Mouse (Mus musculus): Measurements from ENCODE around the gene Fxn. TPM values are rescaled to one million over a fixed set of nuclear protein-coding genes. Genes with fewer than 3 reads are reported as not detected.
"Not testable (repeated sequence)": the region's sequence is repeated elsewhere in the genome, so short reads cannot be mapped to it uniquely, and the experiment has no call there.

Fxn gene
- polyA plus RNA-seq, 1 experiment from 2014 or later = 46.8 TPM

GRCm38 (mm10) chr19:24238011-24238410 is 42.4 kb downstream of the Fxn start:
- H3K9ac ChIP-seq (ENCODE audit: low read length) = no peak overlapping the region
- 90% methylated on average over 4 of the region's 4 CpGs for WGBS

GRCm38 (mm10) chr19:24232356-24232755 is 48.0 kb downstream of the Fxn start:
- ATAC-seq (ENCODE audit: low FRiP score); H3K4me2 ChIP-seq; H3K4me1 ChIP-seq (ENCODE audit: control insufficient read depth, insufficient read depth, low read length); H3K9me3 ChIP-seq (ENCODE audit: control insufficient read depth, low read length); H3K27me3 ChIP-seq (ENCODE audit: control insufficient read depth, insufficient read depth, low read length); H3K9ac ChIP-seq (ENCODE audit: low read length); H3K36me3 ChIP-seq (ENCODE audit: control insufficient read depth, insufficient read depth, low read length); H3K27ac ChIP-seq (ENCODE audit: low read depth, low read length); H3K4me3 ChIP-seq (ENCODE audit: low read depth, low read length): not testable (repeated sequence)
- DNase-seq (ENCODE audit: low spot score, missing footprints) = peak; percentile 10
- WGBS = 94% methylated on average over 1 of the region's 1 CpGs

More at GRCm38 (mm10) chr19:24238011-24238410, 42.4 kb downstream of the Fxn start:
- DNase-seq (ENCODE audit: low spot score, missing footprints) = no peak
- H3K36me3 ChIP-seq (ENCODE audit: control insufficient read depth, insufficient read depth, low read length) = no peaks in the 10 kb centered on the region
- no peak overlapping the region for H3K4me2 ChIP-seq
- no peak for ATAC-seq (ENCODE audit: low FRiP score)
- no peaks in the 10 kb centered on the region for H3K9me3 ChIP-seq (ENCODE audit: control insufficient read depth, low read length)
- no peak overlapping the region for H3K4me3 ChIP-seq (ENCODE audit: low read depth, low read length)
- H3K4me1 ChIP-seq (ENCODE audit: control insufficient read depth, insufficient read depth, low read length) = peaks cover 2% of the 10 kb centered on the region; the same call in 1 of the 2 replicates
- H3K27me3 ChIP-seq (ENCODE audit: control insufficient read depth, insufficient read depth, low read length) = no peaks in the 10 kb centered on the region
- H3K27ac ChIP-seq (ENCODE audit: low read depth, low read length) = no peak overlapping the region

GRCm38 (mm10) chr19:24225305-24225696 is 55.1 kb downstream of the Fxn start:
- ATAC-seq (ENCODE audit: low FRiP score) (no peak; the same call in 1 of the 2 replicates), DNase-seq (ENCODE audit: low spot score, missing footprints) (peak; percentile 92)
- Histone ChIP-seq H3K4me2 (peak overlapping the region; percentile 85), H3K36me3 (ENCODE audit: control insufficient read depth, insufficient read depth, low read length) (no peaks in the 10 kb centered on the region), H3K4me3 (ENCODE audit: low read depth, low read length) (peak overlapping the region; percentile 47), H3K9me3 (ENCODE audit: control insufficient read depth, low read length) (no peaks in the 10 kb centered on the region), H3K27me3 (ENCODE audit: control insufficient read depth, insufficient read depth, low read length) (peaks cover 30% of the 10 kb centered on the region), H3K9ac (ENCODE audit: low read length) (peak overlapping the region; percentile 55; the same call in 1 of the 2 replicates), H3K27ac (ENCODE audit: low read depth, low read length) (no peak overlapping the region), H3K4me1 (ENCODE audit: control insufficient read depth, insufficient read depth, low read length) (peaks cover 6% of the 10 kb centered on the region; the same call in 1 of the 2 replicates)
- WGBS = 1% methylated on average over 17 of the region's 17 CpGs

GRCm38 (mm10) chr19:24224500-24225304 is 55.7 kb downstream of the Fxn start, which contains the start of gene Tjp2:
TSS of gene Tjp2 (minus strand) at chr19:24225030.
- Histone ChIP-seq H3K27me3 (ENCODE audit: control insufficient read depth, insufficient read depth, low read length) (peaks cover 30% of the 10 kb centered on the region), H3K4me2 (peak within 1 kb of the TSS; percentile 85), H3K9me3 (ENCODE audit: control insufficient read depth, low read length) (no peaks in the 10 kb centered on the region), H3K36me3 (ENCODE audit: control insufficient read depth, insufficient read depth, low read length) (no peaks in the 10 kb centered on the region), H3K9ac (ENCODE audit: low read length) (peak within 1 kb of the TSS; percentile 55), H3K4me3 (ENCODE audit: low read depth, low read length) (peak within 1 kb of the TSS; percentile 47), H3K4me1 (ENCODE audit: control insufficient read depth, insufficient read depth, low read length) (peaks cover 6% of the 10 kb centered on the region; the same call in 1 of the 2 replicates), H3K27ac (ENCODE audit: low read depth, low read length) (no peak within 1 kb of the TSS)
- peak; percentile 62 for ATAC-seq (ENCODE audit: low FRiP score)
- peak; percentile 95 for DNase-seq (ENCODE audit: low spot score, missing footprints)
- under 1% methylated on average over 59 of the region's 59 CpGs for WGBS

GRCm38 (mm10) chr19:24223851-24224251 is 56.6 kb downstream of the Fxn start:
- peak overlapping the region; percentile 85 for H3K4me2 ChIP-seq
- no peak overlapping the region for H3K27ac ChIP-seq (ENCODE audit: low read depth, low read length)
- 13% methylated on average over 11 of the region's 11 CpGs for WGBS
- no peak overlapping the region for H3K9ac ChIP-seq (ENCODE audit: low read length)
- peak overlapping the region; percentile 47; the same call in 1 of the 2 replicates for H3K4me3 ChIP-seq (ENCODE audit: low read depth, low read length)
- peaks cover 30% of the 10 kb centered on the region for H3K27me3 ChIP-seq (ENCODE audit: control insufficient read depth, insufficient read depth, low read length)
- ATAC-seq (ENCODE audit: low FRiP score) = no peak
- DNase-seq (ENCODE audit: low spot score, missing footprints) = no peak
- H3K9me3 ChIP-seq (ENCODE audit: control insufficient read depth, low read length) = no peaks in the 10 kb centered on the region
- H3K36me3 ChIP-seq (ENCODE audit: control insufficient read depth, insufficient read depth, low read length) = no peaks in the 10 kb centered on the region
- peaks cover 6% of the 10 kb centered on the region; the same call in 1 of the 2 replicates for H3K4me1 ChIP-seq (ENCODE audit: control insufficient read depth, insufficient read depth, low read length)

GRCm38 (mm10) chr19:24221455-24221854 is 59.0 kb downstream of the Fxn start:
- Histone ChIP-seq H3K4me2 (no peak overlapping the region), H3K4me3 (ENCODE audit: low read depth, low read length) (no peak overlapping the region), H3K27ac (ENCODE audit: low read depth, low read length) (no peak overlapping the region), H3K27me3 (ENCODE audit: control insufficient read depth, insufficient read depth, low read length) (peaks cover 30% of the 10 kb centered on the region), H3K9ac (ENCODE audit: low read length) (no peak overlapping the region), H3K4me1 (ENCODE audit: control insufficient read depth, insufficient read depth, low read length) (peaks cover 6% of the 10 kb centered on the region; the same call in 1 of the 2 replicates), H3K36me3 (ENCODE audit: control insufficient read depth, insufficient read depth, low read length) (no peaks in the 10 kb centered on the region), H3K9me3 (ENCODE audit: control insufficient read depth, low read length) (no peaks in the 10 kb centered on the region)
- ATAC-seq (ENCODE audit: low FRiP score) = no peak
- 88% methylated on average over 4 of the region's 4 CpGs for WGBS
- no peak for DNase-seq (ENCODE audit: low spot score, missing footprints)

- H3K4me1 ChIP-seq (ENCODE audit: control insufficient read depth, insufficient read depth, low read length) = peaks cover 6% of the 10 kb centered on the region; the same call in 1 of the 2 replicates
- 38% methylated on average over 14 of the region's 14 CpGs for WGBS
- H3K27me3 ChIP-seq (ENCODE audit: control insufficient read depth, insufficient read depth, low read length) = peaks cover 29% of the 10 kb centered on the region
- no peak overlapping the region for H3K9ac ChIP-seq (ENCODE audit: low read length)
- H3K4me2 ChIP-seq = no peak overlapping the region
- H3K27ac ChIP-seq (ENCODE audit: low read depth, low read length) = no peak overlapping the region
- no peaks in the 10 kb centered on the region for H3K9me3 ChIP-seq (ENCODE audit: control insufficient read depth, low read length)
- H3K36me3 ChIP-seq (ENCODE audit: control insufficient read depth, insufficient read depth, low read length) = no peaks in the 10 kb centered on the region
- no peak for ATAC-seq (ENCODE audit: low FRiP score)
- H3K4me3 ChIP-seq (ENCODE audit: low read depth, low read length) = no peak overlapping the region
- DNase-seq (ENCODE audit: low spot score, missing footprints) = peak; percentile 82
Measured at GRCm38 (mm10) chr19:24220795-24221445, 59.5 kb downstream of the Fxn start.

- 78% methylated on average over 9 of the region's 9 CpGs for WGBS
- H3K4me2 ChIP-seq = no peak overlapping the region
- no peak overlapping the region for H3K9ac ChIP-seq (ENCODE audit: low read length)
- no peaks in the 10 kb centered on the region for H3K36me3 ChIP-seq (ENCODE audit: control insufficient read depth, insufficient read depth, low read length)
- DNase-seq (ENCODE audit: low spot score, missing footprints) (peak; percentile 73), ATAC-seq (ENCODE audit: low FRiP score) (no peak)
- no peaks in the 10 kb centered on the region for H3K9me3 ChIP-seq (ENCODE audit: control insufficient read depth, low read length)
- no peak overlapping the region for H3K27ac ChIP-seq (ENCODE audit: low read depth, low read length)
- H3K27me3 ChIP-seq (ENCODE audit: control insufficient read depth, insufficient read depth, low read length) = peaks cover 10% of the 10 kb centered on the region
- H3K4me3 ChIP-seq (ENCODE audit: low read depth, low read length) = no peak overlapping the region
- H3K4me1 ChIP-seq (ENCODE audit: control insufficient read depth, insufficient read depth, low read length) = no peaks in the 10 kb centered on the region
Measured at GRCm38 (mm10) chr19:24219011-24219410, 61.4 kb downstream of the Fxn start.

- no peaks in the 10 kb centered on the region for H3K4me1 ChIP-seq (ENCODE audit: control insufficient read depth, insufficient read depth, low read length)
- H3K4me3 ChIP-seq (ENCODE audit: low read depth, low read length) = no peak overlapping the region
- no peak overlapping the region for H3K9ac ChIP-seq (ENCODE audit: low read length)
- H3K36me3 ChIP-seq (ENCODE audit: control insufficient read depth, insufficient read depth, low read length) = no peaks in the 10 kb centered on the region
- DNase-seq (ENCODE audit: low spot score, missing footprints) (peak; percentile 59), ATAC-seq (ENCODE audit: low FRiP score) (no peak)
- no peak overlapping the region for H3K27ac ChIP-seq (ENCODE audit: low read depth, low read length)
- no peaks in the 10 kb centered on the region for H3K9me3 ChIP-seq (ENCODE audit: control insufficient read depth, low read length)
- WGBS = 42% methylated on average over 2 of the region's 2 CpGs
- H3K27me3 ChIP-seq (ENCODE audit: control insufficient read depth, insufficient read depth, low read length) = peaks cover 3% of the 10 kb centered on the region; the same call in 1 of the 2 replicates
- no peak overlapping the region for H3K4me2 ChIP-seq
Measured at GRCm38 (mm10) chr19:24218291-24218690, 62.1 kb downstream of the Fxn start.
